Mouse (Mus musculus) G1E-ER4 (cell line): ENCODE measurements around the gene Ahnak. TPM values are rescaled to one million over a fixed set of nuclear protein-coding genes. Genes with fewer than 3 reads are reported as not detected.

Source experiments
- GATA1 ChIP-seq: IDR thresholded peaks from one replicate; pipeline ENCODE4 v1.8.0; 2012; ENCODE audit warnings: low read length, inconsistent platforms
- polyA plus RNA-seq: library from polyadenylated mRNA; stranded (reverse); fragments of >175 nt; gene quantifications from 2 replicates; pipeline ENCODE4 v1.2.3, GENCODE M21; 2012

Gene Ahnak
- polyA plus RNA-seq, 1 experiment = 1.3 TPM

DNA sequence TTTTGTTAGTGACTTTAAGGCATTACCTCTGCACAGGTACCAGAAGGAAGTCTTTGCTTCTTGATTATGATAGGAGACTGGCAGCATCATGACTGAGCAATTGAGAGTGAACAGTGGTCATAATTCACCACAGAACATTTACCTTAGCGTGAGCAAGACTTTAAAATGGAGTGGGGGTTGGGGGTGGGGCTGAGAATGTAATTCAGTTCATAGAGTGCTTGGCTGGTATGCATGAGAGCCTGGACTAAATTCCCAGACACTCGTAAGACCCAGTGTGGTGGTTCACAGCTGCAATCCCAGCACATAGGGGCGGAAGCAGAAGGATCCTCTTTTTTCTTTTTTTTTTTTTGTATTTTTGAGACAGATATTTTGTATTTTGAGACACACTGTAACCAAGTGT, 30.2 kb downstream of the Ahnak start:
- TF ChIP-seq GATA1 = no peak

DNA sequence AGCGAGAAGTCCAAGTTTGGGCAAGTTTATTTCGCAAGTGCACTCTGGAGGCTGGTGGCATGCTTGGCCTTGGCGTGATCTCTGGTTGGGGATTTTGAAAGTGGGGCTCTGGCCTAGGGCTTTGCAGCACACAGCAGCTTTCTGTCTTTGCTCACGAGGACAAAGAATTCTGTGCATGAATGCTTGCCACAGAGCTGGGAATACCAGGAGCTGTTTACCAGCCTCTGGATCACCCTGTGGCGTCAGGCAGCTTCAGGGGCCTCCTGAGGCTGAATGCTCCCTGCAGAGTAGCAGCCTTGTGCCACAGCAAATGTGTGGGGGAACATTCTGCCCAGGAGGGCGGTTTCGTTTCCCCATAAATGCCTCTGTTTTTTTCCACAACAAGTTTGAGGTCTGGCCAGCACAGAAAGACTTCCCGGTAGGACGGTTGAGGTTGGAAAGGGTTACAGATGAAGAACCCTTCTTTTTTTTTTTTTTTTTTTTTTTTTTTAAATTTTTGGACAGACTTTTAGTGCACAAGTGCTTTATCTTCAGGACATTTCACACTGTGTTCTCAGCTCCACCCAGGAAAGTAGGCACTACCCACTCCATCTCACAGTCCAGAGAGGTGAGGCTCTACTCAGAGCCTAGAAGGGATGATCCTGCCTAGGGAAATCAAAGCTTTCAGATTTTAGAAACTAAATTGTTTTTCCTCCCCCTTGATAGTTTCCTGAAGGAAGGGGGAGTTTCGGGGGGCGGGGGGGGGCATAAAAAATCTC, 34.1 kb downstream of the Ahnak start:
- no peak for TF ChIP-seq GATA1

DNA sequence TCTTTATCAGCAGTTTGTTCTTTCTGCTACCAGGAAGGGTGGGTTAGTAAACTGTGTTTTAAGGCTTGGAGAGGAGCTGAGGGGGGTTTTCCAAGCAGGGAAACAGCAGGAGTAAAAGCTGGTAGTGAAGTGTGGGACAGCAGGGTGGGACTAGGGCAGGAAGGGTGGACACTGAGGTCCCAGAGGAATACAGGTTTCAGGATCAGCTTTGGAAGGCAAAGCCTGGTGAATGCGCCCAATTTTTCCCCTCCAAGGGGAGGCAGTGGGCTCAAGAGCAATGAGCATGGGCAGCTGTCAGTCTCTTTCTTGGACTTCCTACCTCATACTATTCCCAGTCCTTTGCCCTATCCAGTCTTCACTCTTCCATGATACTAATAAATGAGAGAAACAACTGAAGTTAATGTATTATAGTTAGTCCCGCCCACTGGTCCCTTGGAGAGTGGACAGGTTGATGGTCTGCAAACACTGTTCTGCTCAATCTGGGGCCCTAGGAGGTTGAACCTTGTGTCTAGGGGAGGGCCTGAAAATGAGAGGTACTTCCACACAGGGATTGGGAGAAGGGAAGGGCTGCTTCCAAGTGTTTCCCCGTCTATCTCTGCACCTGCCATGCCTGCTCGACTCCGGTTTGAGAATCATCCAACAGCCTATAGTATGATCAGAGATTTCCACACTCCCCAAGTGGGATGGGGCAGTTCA, 36.6 kb downstream of the Ahnak start:
- TF ChIP-seq GATA1 = no peak

DNA sequence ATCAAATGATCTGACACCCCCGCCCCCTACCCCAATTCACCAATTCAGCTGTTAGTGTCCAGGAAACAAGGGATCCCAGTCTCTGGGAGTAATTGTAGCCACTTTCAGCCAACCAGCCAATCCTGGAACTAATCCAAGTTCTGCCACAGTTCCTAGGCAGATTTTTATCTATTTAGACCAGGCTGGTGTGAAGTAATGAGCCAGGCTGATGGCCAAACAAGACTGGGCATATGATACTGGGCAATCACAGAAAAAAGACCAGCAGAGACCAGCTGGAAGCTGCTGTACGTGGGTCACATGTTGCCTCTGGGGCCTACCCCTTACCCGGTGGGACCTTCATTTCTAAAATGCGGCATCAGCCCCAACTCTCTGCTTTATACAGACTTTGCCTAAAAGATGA, 37.5 kb downstream of the Ahnak start:
- TF ChIP-seq GATA1 = no peak

DNA sequence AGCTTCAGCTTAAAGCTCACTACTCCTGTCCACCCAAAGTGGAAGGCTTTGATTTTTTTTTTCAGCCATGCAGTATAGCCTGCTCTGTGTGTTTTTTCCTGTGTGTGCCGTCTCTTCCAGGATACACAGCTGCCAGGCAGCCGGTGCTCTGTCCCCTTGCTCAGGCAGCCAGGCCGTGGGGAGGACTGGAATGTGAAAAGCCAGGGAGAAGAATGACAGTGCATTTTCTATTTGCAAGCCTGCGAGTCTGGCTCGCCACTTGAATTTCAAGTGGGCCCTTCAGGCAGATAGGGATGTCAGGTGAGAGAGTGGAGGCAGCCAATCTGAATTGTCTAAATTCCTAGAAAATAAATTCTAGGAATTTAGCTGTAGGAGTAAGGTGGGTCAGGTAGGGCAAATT, 38.7 kb downstream of the Ahnak start:
- no peak for TF ChIP-seq GATA1

DNA sequence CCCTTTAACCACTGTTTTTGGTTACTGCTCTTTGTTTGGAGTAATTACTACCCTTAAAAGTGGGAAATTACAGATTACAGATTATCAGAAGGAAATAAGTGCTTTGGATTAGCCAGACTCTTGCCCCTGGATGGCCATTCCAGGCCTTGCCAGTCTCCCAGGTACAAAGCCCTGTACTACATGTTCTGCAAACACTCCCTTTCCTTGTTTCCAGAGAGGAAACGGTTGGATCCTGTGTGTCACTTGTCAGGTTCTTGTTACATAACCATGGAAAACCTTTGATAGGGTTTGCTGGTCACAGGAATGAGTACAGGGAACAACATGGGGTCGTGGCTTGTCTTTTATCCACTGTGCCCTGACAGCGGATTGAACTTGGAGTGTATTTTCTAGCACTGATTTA, 39.3 kb downstream of the Ahnak start:
- no peak for TF ChIP-seq GATA1

DNA sequence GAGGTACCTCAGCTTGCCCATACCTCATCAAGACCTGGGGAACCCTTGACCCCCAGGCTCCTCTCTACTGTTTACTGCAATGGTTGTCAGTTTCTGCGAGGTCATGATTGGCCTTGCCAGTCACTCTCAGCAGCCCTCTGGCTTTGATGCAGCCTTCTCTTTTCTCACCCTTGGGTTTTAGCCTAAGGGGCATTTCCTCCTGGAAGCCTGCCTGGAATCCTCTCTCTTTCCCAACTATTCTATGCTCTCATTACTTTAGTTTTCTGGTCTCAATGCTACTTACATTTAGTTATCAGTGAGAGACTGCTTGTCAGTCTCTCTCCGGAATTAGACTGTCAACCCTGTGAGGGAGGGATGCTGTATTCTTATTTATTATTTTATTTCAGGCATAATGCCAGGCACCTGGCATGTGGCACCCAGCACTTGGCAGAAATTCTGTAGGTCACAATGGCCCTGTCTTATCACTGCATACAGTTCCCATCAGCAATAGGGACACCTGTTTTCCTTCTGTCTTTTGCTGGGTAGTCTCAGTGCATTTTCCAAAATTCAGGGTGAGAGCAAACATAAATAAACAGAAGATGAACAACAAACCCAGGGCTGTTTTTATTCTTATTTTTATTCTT, 40.7 kb downstream of the Ahnak start:
- no peak for TF ChIP-seq GATA1

DNA sequence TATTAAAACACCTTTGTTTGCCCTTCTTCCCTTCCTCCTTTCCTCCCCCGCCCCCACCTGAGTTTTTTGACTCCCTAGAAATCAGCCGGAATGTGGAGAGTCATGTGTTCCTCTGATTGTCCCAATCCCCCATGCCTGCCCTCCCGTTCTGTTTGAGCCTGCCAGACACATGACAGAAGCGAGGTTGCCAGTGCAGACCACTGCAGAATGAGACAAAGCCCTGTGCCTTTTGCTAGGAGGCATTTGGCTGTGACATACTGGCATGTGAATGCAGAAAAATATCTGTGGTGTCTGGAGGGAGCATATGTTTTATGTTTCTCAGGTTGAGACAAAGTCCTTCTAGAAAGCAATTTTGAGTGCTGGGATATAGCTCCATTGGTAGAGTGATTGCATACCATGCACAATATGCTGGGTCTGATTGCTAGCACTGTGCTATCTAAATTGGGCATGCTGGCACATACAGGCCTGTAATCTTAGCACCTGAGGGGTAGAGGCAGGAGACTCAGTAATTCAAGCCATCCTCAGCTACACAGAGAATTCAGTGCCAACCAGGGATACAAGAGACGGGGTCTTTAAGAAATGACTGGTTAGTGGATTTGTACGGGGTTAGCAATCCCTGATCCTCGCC, 43.5 kb downstream of the Ahnak start:
- no peak for TF ChIP-seq GATA1

DNA sequence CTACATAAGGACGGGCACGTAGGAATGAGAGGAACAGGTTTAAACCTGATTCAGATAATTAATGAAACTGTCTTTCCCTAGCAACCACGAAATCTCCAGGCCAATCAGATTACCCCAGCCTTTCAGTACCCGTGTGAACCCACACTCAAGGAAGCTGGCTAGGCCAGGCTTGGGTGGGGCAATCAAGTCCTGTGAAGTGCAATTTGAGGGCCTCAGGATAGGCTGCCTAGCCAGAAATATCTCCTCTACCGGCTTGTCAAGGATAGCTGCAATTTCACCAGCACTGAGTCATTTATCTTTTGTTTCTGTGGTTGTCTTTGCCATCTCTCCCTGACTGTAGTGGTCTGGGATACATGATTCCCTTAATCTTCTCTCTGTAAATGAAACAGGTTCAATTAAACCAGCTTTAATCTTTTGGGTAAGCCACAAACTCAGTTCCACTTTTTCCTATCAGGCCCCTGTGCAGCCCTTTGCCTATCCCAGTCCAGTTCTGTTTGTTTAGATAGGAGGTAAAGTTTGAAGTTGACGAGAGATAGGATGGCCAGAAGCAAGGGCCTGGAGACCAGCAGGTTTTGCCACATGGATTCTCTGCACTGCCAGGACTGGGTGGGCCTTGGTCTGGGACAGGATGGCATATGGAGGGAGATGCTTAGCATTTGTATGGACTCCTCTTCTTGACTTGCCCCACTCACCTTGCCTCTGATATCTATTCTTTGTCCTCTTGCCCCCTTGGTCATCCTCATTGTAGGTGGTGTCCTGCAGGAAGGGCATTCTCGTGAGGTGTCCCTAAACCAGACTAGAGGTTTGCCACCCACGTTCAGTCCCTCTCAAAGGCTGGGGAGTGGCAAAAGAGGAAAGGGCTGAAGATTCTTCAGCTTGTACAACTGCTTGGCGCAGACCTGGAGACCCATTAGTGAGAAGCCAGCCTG, 44.6 kb downstream of the Ahnak start:
- peak; percentile 97 for TF ChIP-seq GATA1

DNA sequence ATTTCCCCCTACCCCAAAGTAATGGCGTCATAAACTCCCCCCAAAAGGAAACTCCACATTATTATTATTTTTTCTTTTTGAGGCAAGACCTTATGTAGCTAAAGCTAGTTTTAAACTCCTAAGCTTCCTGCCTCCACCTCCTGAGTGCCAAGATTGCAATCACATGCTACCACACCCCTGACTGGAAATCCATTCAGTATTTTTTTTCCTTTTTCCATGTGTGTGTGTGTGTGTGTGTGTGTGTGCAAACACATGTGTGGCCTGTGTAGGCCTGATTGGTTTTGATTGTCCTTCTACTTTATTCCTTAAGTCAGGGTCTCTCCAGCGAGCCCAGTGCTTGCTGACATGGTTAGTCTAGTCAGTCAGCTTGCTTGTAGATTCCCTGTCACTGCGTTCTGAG, 45.4 kb downstream of the Ahnak start:
- no peak for TF ChIP-seq GATA1

DNA sequence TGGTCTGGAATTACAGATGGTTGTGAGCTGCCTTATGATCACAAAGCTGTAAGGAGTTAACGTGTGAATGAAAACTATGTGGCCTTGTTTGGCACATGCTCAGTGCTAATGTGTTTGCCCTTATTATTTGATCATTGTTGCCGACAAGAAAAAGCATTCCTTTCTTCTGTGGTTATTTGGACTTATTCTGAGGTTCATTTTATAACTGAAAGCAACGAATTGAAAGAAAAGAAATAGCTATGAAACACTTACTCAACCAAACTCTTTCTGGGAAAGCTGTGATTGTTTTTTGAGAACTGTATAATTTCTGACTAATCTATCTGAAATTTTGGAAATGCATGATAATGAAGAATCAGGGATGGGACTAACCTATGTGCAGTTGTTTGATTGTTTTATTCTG, 46.0 kb downstream of the Ahnak start:
- TF ChIP-seq GATA1 = no peak

DNA sequence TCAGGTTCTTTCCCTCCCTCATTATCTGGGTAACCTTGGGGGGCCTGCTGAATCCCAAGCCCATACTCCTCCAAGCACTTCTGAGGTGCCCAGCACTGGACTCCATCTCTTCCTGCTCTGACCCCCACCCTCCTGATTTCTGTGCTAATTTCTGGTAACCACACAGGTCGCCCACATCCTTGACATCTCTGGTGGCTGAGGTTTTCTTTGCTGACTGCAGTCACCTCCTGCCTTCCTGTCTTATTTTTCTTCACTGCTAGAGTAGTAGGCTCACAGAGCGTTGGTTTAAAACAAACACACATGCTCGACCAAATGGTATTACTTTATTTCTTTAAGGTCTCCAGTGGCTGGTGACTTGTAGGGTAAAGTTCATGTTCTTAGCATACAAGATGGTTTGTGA, 49.1 kb downstream of the Ahnak start:
- TF ChIP-seq GATA1 = no peak

DNA sequence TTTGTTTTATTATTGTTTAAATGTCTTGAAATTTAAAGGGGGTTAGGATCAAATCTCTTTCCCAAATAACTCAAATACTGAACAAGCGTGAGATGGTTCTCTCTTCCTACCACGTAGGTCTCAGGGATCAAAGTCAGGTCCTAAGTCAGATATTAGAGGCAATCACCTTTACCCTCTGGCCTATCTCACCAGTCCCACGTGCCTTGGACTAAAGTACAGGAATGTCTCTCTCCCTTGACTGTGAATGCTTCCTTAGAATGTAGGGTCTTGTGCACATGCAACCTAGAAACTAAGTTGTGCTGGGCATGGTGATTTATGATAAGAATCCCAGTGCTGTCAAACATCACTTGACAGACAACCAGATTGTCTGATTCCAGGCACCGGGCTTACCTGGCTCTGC, 50.2 kb downstream of the Ahnak start:
- no peak for TF ChIP-seq GATA1

DNA sequence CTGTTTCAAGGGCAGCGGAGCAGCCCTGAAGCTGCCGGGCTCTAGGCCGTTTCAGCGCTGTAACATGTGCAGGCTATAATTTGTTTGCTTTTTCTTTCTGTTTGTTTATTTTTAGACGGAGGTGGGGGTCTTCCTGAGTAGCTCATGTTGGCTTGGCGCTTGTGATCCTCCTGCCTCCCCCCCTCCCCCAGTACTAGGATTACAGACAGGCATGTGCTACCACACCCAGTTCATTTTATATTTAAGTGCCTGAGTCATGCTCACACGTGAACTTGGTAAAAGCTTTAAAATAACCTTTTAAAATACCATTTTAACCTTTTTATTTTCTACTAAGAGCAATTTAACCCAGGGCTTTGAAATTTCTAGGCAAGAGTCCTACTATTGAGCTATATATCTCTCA, 50.8 kb downstream of the Ahnak start:
- no peak for TF ChIP-seq GATA1

DNA sequence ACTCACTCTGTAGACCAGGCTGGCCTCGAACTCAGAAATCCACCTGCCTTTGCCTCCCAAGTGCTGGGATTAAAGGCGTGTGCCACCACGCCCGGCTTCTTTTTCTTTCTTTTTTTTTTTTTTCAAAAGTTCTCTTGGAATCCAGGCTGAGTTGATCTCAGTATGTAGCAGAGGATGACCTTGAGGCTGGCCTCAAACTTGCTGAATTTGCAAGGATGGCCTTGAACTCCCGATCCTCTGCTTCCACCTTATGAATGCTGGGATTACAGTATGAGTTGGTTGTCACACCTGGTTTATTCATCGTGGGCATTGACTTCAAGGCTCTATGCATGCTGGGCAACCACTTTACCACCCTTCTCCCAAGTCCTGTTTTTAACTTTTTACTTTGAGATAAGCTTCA, 51.6 kb downstream of the Ahnak start:
- TF ChIP-seq GATA1 = no peak
